Comparison of ENCODE assay signal across 29 mouse cellular contexts in genomic region chr10:90258944-90259714, GRCm38 (mm10).
A peak's percentile ranks its signal among the peaks of the same experiment; 100 is the strongest.
DNase-seq lines count a peak whose midpoint lies in the region; ATAC-seq and TF ChIP-seq lines count a peak whose summit lies in the region.
"Had no signal": no experiment of that assay in that cellular context is flagged by ENCODE, and none has a peak within 500 bp of the region (broad histone marks: within the 10 kb centered on the region; RNA-seq: fewer than 3 reads in every experiment).

No protein-coding gene starts in this region.

- ATAC-seq in midbrain, embryonic 14.5 days (ENCODE audit: low FRiP score, low TSS enrichment): no peak
- ATAC-seq in midbrain, postnatal 0 days (ENCODE audit: low FRiP score): no peak
- peak; percentile 89 for ATAC-seq in forebrain, embryonic 12.5 days (ENCODE audit: low FRiP score)
- peak; percentile 56; the same call in 1 of the 2 replicates for ATAC-seq in forebrain, postnatal 0 days
- ATAC-seq: hindbrain, embryonic 16.5 days had no signal

- 64% methylated on average over 3 of the region's 3 CpGs for WGBS in midbrain, embryonic 14.5 days
- WGBS in midbrain, postnatal 0 days: 50% methylated on average over 3 of the region's 3 CpGs
- 28% methylated on average over 3 of the region's 3 CpGs for WGBS in forebrain, embryonic 12.5 days
- WGBS in forebrain, postnatal 0 days: 16% methylated on average over 3 of the region's 3 CpGs

- H3K4me2 ChIP-seq in midbrain, embryonic 14.5 days (ENCODE audit: low read length): no peak overlapping the region
- no peak overlapping the region for H3K4me2 ChIP-seq in midbrain, postnatal 0 days (ENCODE audit: low read depth, low read length, poor library complexity, severe bottlenecking)
- H3K4me2 ChIP-seq in forebrain, embryonic 12.5 days: no peak overlapping the region
- no peak overlapping the region for H3K4me2 ChIP-seq in forebrain, postnatal 0 days (ENCODE audit: low read depth)
- H3K4me2 ChIP-seq: embryonic facial prominence, embryonic 12.5 days; heart, embryonic 13.5 days; kidney, embryonic 15.5 days; limb, embryonic 15.5 days; liver, embryonic 13.5 days had no signal

- H3K27me3 ChIP-seq in midbrain, embryonic 14.5 days (ENCODE audit: control insufficient read depth, insufficient read depth, low read length): no peaks in the 10 kb centered on the region
- H3K27me3 ChIP-seq in midbrain, postnatal 0 days (ENCODE audit: insufficient read depth, low read length): no peaks in the 10 kb centered on the region
- H3K27me3 ChIP-seq in forebrain, embryonic 12.5 days: no peaks in the 10 kb centered on the region
- H3K27me3 ChIP-seq in forebrain, postnatal 0 days (ENCODE audit: insufficient read depth, low read length): no peaks in the 10 kb centered on the region
- H3K27me3 ChIP-seq: embryonic facial prominence, embryonic 12.5 days; heart, embryonic 13.5 days; kidney, embryonic 15.5 days; limb, embryonic 15.5 days; liver, embryonic 13.5 days had no signal

- no peak overlapping the region for H3K27ac ChIP-seq in midbrain, embryonic 14.5 days (replicated peaks; ENCODE audit: low read depth, low read length)
- no peak overlapping the region for H3K27ac ChIP-seq in midbrain, postnatal 0 days (ENCODE audit: low read depth, low read length)
- no peak overlapping the region for H3K27ac ChIP-seq in forebrain, embryonic 12.5 days
- H3K27ac ChIP-seq in forebrain, postnatal 0 days (ENCODE audit: low read depth, low read length): no peak overlapping the region
- H3K27ac ChIP-seq: embryonic facial prominence, embryonic 12.5 days; heart, embryonic 13.5 days; kidney, embryonic 15.5 days; layer of hippocampus, adult 2 months; limb, embryonic 10.5 days; limb, embryonic 15.5 days; liver, embryonic 13.5 days; macrophage had no signal

- no peaks in the 10 kb centered on the region for H3K36me3 ChIP-seq in midbrain, embryonic 14.5 days (ENCODE audit: control insufficient read depth, insufficient read depth, low read length)
- no peaks in the 10 kb centered on the region for H3K36me3 ChIP-seq in midbrain, postnatal 0 days (ENCODE audit: insufficient read depth, low read length)
- no peaks in the 10 kb centered on the region for H3K36me3 ChIP-seq in forebrain, embryonic 12.5 days (replicated peaks)
- no peaks in the 10 kb centered on the region for H3K36me3 ChIP-seq in forebrain, postnatal 0 days (ENCODE audit: insufficient read depth)
- H3K36me3 ChIP-seq: embryonic facial prominence, embryonic 12.5 days; G1E; heart, embryonic 13.5 days; kidney, embryonic 15.5 days; limb, embryonic 10.5 days; limb, embryonic 15.5 days; liver, embryonic 13.5 days had no signal

- no peak overlapping the region for H3K4me3 ChIP-seq in midbrain, embryonic 14.5 days (replicated peaks; ENCODE audit: low read depth, low read length)
- H3K4me3 ChIP-seq in midbrain, postnatal 0 days (ENCODE audit: low read depth, low read length): no peak overlapping the region
- H3K4me3 ChIP-seq in forebrain, embryonic 12.5 days (replicated peaks): no peak overlapping the region
- H3K4me3 ChIP-seq in forebrain, postnatal 0 days (ENCODE audit: low read depth, low read length): no peak overlapping the region
- H3K4me3 ChIP-seq: embryonic facial prominence, embryonic 12.5 days; heart, embryonic 13.5 days; kidney, embryonic 15.5 days; layer of hippocampus, adult 2 months; limb, embryonic 10.5 days; limb, embryonic 15.5 days; liver, embryonic 13.5 days had no signal

- no peak for TF ChIP-seq CTCF in midbrain, postnatal 0 days (IDR thresholded peaks at IDR 0.05)
- TF ChIP-seq CTCF in forebrain, postnatal 0 days (IDR thresholded peaks at IDR 0.05; ENCODE audit: low read depth): no peak

- H3K4me1 ChIP-seq in midbrain, embryonic 14.5 days (ENCODE audit: control insufficient read depth, insufficient read depth, low read length): no peaks in the 10 kb centered on the region
- no peaks in the 10 kb centered on the region for H3K4me1 ChIP-seq in midbrain, postnatal 0 days (ENCODE audit: insufficient read depth, low read length)
- H3K4me1 ChIP-seq in forebrain, embryonic 12.5 days: no peaks in the 10 kb centered on the region
- no peaks in the 10 kb centered on the region for H3K4me1 ChIP-seq in forebrain, postnatal 0 days (ENCODE audit: insufficient read depth)
- H3K4me1 ChIP-seq: embryonic facial prominence, embryonic 12.5 days; heart, embryonic 13.5 days; kidney, embryonic 15.5 days; limb, embryonic 10.5 days; limb, embryonic 15.5 days; liver, embryonic 13.5 days had no signal

- H3K9ac ChIP-seq in midbrain, embryonic 14.5 days (replicated peaks; ENCODE audit: low read length): no peak overlapping the region
- H3K9ac ChIP-seq in midbrain, postnatal 0 days (replicated peaks; ENCODE audit: low read length, poor library complexity, severe bottlenecking): no peak overlapping the region
- no peak overlapping the region for H3K9ac ChIP-seq in forebrain, embryonic 12.5 days
- H3K9ac ChIP-seq in forebrain, postnatal 0 days: no peak overlapping the region
- H3K9ac ChIP-seq: embryonic facial prominence, embryonic 12.5 days; heart, embryonic 13.5 days; kidney, embryonic 15.5 days; limb, embryonic 15.5 days; liver, embryonic 13.5 days had no signal

- peak; percentile 6 for DNase-seq in embryo, embryonic 11 days
- DNase-seq in embryo, embryonic 9.5 days (ENCODE audit: extremely low spot score): no peak
- DNase-seq in midbrain, embryonic 14.5 days: peak; percentile 17
- no peak for DNase-seq in midbrain, postnatal 0 days (ENCODE audit: low spot score)
- DNase-seq in forebrain, postnatal 0 days: no peak
- DNase-seq in right cerebral cortex, postnatal 36 days (ENCODE audit: low spot score in 2 of 2): no peak
- no peak for DNase-seq in adrenal gland, adult 8-10 months
- DNase-seq: adrenal gland, postnatal 10 days; cerebellum, adult 11 months; cerebellum, adult 9-10 months; cerebellum, postnatal 36 days; heart, postnatal 10 days; kidney, adult 18-20 months; kidney, postnatal 25 days; liver, embryonic 13.5 days; lung, adult 2 months; lung, postnatal 10 days; thymus, adult 2 months; thymus, postnatal 36 days had no signal

- no peaks in the 10 kb centered on the region for H3K9me3 ChIP-seq in midbrain, embryonic 14.5 days (ENCODE audit: control insufficient read depth, low read length)
- H3K9me3 ChIP-seq in midbrain, postnatal 0 days (ENCODE audit: low read length): no peaks in the 10 kb centered on the region
- no peaks in the 10 kb centered on the region for H3K9me3 ChIP-seq in forebrain, embryonic 12.5 days
- no peaks in the 10 kb centered on the region for H3K9me3 ChIP-seq in forebrain, postnatal 0 days (ENCODE audit: low read length)
- H3K9me3 ChIP-seq: embryonic facial prominence, embryonic 12.5 days; G1E; heart, embryonic 13.5 days; kidney, embryonic 15.5 days; limb, embryonic 10.5 days; limb, embryonic 15.5 days; liver, embryonic 13.5 days had no signal

Comparison
In these comparisons a context has a peak if more than half of its experiments do, and no peak if none do; other contexts are left out.
1. DNase-seq: peak in embryo, embryonic 11 days (single experiment) and midbrain, embryonic 14.5 days (single experiment); none in embryo, embryonic 9.5 days (single experiment), midbrain, postnatal 0 days (single experiment), forebrain, postnatal 0 days (single experiment), right cerebral cortex, postnatal 36 days (0 of 2) and adrenal gland, adult 8-10 months (single experiment).
2. ATAC-seq: peak in forebrain, embryonic 12.5 days (single experiment) and forebrain, postnatal 0 days (single experiment); none in midbrain, embryonic 14.5 days (single experiment) and midbrain, postnatal 0 days (single experiment).